Mouse (Mus musculus) stomach, postnatal 0 days (tissue): ENCODE results near the gene Asb18. TPM values are rescaled to one million over a fixed set of nuclear protein-coding genes. Genes with fewer than 3 reads are reported as not detected.

Experiments used
- ATAC-seq: fragments of 200-750 bp; cut with Nextera tagmentation; 2 replicates; pipeline ENCODE4 v1.8.0; 2017; ENCODE audit not compliant: low FRiP score, low TSS enrichment
- DNase-seq: peaks from one replicate; pipeline ENCODE4 v3.0.0-alpha.2; 2016; ENCODE audit warnings: low spot score
- H3K27ac ChIP-seq: fragments of 300-500 bp; sonication (generic); replicated peaks from 2 replicates; pipeline ENCODE4 v1.5.1; 2014; ENCODE audit warnings: mild to moderate bottlenecking, control low read depth
- H3K27me3 ChIP-seq: fragments of 300-500 bp; sonication (generic); 2 replicates; pipeline ENCODE4 v1.6.1; 2014; ENCODE audit warnings: low read length; ENCODE audit not compliant: control insufficient read depth, insufficient read depth
- H3K36me3 ChIP-seq: fragments of 300-500 bp; sonication (generic); 2 replicates; pipeline ENCODE4 v1.6.1; 2014; ENCODE audit warnings: low read length, mixed read lengths; ENCODE audit not compliant: control insufficient read depth, insufficient read depth
- H3K4me1 ChIP-seq: fragments of 300-500 bp; sonication (generic); replicated peaks from 2 replicates; pipeline ENCODE4 v1.6.1; 2014; ENCODE audit warnings: antibody characterized with exemption; ENCODE audit not compliant: control insufficient read depth, insufficient read depth
- H3K4me2 ChIP-seq: fragments of 300-500 bp; sonication (generic); replicated peaks from 2 replicates; pipeline ENCODE4 v1.6.1; 2014; ENCODE audit warnings: low read depth, mild to moderate bottlenecking, control low read depth, moderate library complexity
- H3K4me3 ChIP-seq: fragments of 300-500 bp; sonication (generic); 2 replicates; pipeline ENCODE4 v1.5.1; 2014; ENCODE audit warnings: low read depth, low read length, control low read depth
- H3K9ac ChIP-seq: fragments of 300-500 bp; sonication (generic); 2 replicates; pipeline ENCODE4 v1.6.1; 2014; ENCODE audit warnings: mild to moderate bottlenecking, low read length, control low read depth, mixed read lengths
- H3K9me3 ChIP-seq: fragments of 300-500 bp; sonication (generic); 2 replicates; pipeline ENCODE4 v1.6.1; 2016; ENCODE audit warnings: low read length; ENCODE audit not compliant: control insufficient read depth
- CTCF ChIP-seq: IDR thresholded peaks from 2 replicates; pipeline ENCODE4 v1.5.1; 2016; ENCODE audit warnings: antibody characterized with exemption, low read depth, mild to moderate bottlenecking, moderate library complexity
- EP300 ChIP-seq: optimal IDR thresholded peaks from 2 replicates; pipeline ENCODE3; 2016; ENCODE audit warnings: antibody characterized with exemption
- WGBS: fragments of 180-500 bp; shearing (Covaris S2); extraction: QIAGEN DNeasy Blood & Tissue Kit; methylation state at CpG from one replicate; pipeline ENCODE4 v1.1.7; 2014; 5-methylcytosine and 5-hydroxymethylcytosine counted together
- polyA plus RNA-seq: library from polyadenylated mRNA; unstranded; fragments of >200 nt; fragmentation: Nextera tagmentation; extraction: Ambion mirVana; gene quantifications from 2 replicates; pipeline ENCODE4 v1.2.1, GENCODE M21; 2015

Asb18 gene
- polyA plus RNA-seq, 1 experiment from 2014 or later, result not detected

GRCm38 (mm10) chr1:89998696-89999095 lies 15.8 kb downstream of the Asb18 start:
- H3K27me3 ChIP-seq, result 0 out of 2 replicates have a peak, but pooled peaks cover 2% of the 10 kb centered on the region

GRCm38 (mm10) chr1:89998076-89998475 lies 16.4 kb downstream of the Asb18 start:
- ATAC-seq (no peak; the same call in 1 of the 2 replicates), DNase-seq (no peak)
- WGBS, result 31% methylated on average over 7 of the region's 7 CpGs
- Histone ChIP-seq H3K4me1 (no peaks in the 10 kb centered on the region), H3K27ac (no peak overlapping the region), H3K27me3 (peaks cover 5% of the 10 kb centered on the region; the same call in 1 of the 2 replicates), H3K9me3 (no peaks in the 10 kb centered on the region), H3K36me3 (no peaks in the 10 kb centered on the region), H3K4me3 (no peak overlapping the region), H3K9ac (no peak overlapping the region), H3K4me2 (no peak overlapping the region)
- no peak for TF ChIP-seq CTCF
- no peak for TF ChIP-seq EP300

More at GRCm38 (mm10) chr1:89998696-89999095, 15.8 kb downstream of the Asb18 start:
- no peaks in the 10 kb centered on the region for H3K9me3 ChIP-seq
- H3K9ac ChIP-seq, result no peak overlapping the region
- H3K4me1 ChIP-seq, result no peaks in the 10 kb centered on the region
- DNase-seq (no peak), ATAC-seq (no peak)
- no peak overlapping the region for H3K4me3 ChIP-seq
- no peaks in the 10 kb centered on the region for H3K36me3 ChIP-seq
- 69% methylated on average over 2 of the region's 2 CpGs for whole genome bisulfite sequencing
- TF ChIP-seq EP300 (no peak), CTCF (no peak)
- no peak overlapping the region for H3K4me2 ChIP-seq
- H3K27ac ChIP-seq, result no peak overlapping the region

- 7% methylated on average over 25 of the region's 25 CpGs for WGBS
- TF ChIP-seq CTCF (no peak), EP300 (no peak)
- Histone ChIP-seq H3K4me2 (no peak overlapping the region), H3K9me3 (no peaks in the 10 kb centered on the region), H3K36me3 (no peaks in the 10 kb centered on the region), H3K4me1 (no peaks in the 10 kb centered on the region), H3K27ac (no peak overlapping the region), H3K9ac (no peak overlapping the region), H3K4me3 (no peak overlapping the region), H3K27me3 (peaks cover 7% of the 10 kb centered on the region; the same call in 1 of the 2 replicates)
- ATAC-seq (no peak), DNase-seq (no peak)
These were observed 22.2 kb downstream of the Asb18 start for GRCm38 (mm10) chr1:89992256-89992655.

- H3K4me3 ChIP-seq, result no peak overlapping the region
- no peaks in the 10 kb centered on the region for H3K9me3 ChIP-seq
- no peak for TF ChIP-seq CTCF
- TF ChIP-seq EP300, result no peak
- ATAC-seq, result no peak
- 89% methylated on average over 8 of the region's 8 CpGs for WGBS
- H3K36me3 ChIP-seq, result no peaks in the 10 kb centered on the region
- no peak overlapping the region for H3K4me2 ChIP-seq
- no peak for DNase-seq
- H3K9ac ChIP-seq, result no peak overlapping the region
- H3K27ac ChIP-seq, result no peak overlapping the region
- H3K4me1 ChIP-seq, result no peaks in the 10 kb centered on the region
- no peaks in the 10 kb centered on the region for H3K27me3 ChIP-seq
These were observed 37.2 kb downstream of the Asb18 start for GRCm38 (mm10) chr1:89977261-89977660.

- Histone ChIP-seq H3K4me1 (no peaks in the 10 kb centered on the region), H3K27ac (no peak overlapping the region), H3K9me3 (no peaks in the 10 kb centered on the region), H3K4me3 (no peak overlapping the region), H3K9ac (no peak overlapping the region), H3K27me3 (no peaks in the 10 kb centered on the region), H3K36me3 (no peaks in the 10 kb centered on the region), H3K4me2 (no peak overlapping the region)
- TF ChIP-seq CTCF (no peak), EP300 (no peak)
- WGBS, result 74% methylated on average over 8 of the region's 8 CpGs
- DNase-seq (no peak), ATAC-seq (no peak)
These were observed 38.1 kb downstream of the Asb18 start for GRCm38 (mm10) chr1:89976411-89976810.

GRCm38 (mm10) chr1:89974541-89974940 lies 39.9 kb downstream of the Asb18 start:
- no peaks in the 10 kb centered on the region for H3K36me3 ChIP-seq
- H3K4me3 ChIP-seq, result no peak overlapping the region
- no peaks in the 10 kb centered on the region for H3K4me1 ChIP-seq
- no peak overlapping the region for H3K9ac ChIP-seq
- H3K27ac ChIP-seq, result no peak overlapping the region
- DNase-seq (no peak), ATAC-seq (no peak)
- no peaks in the 10 kb centered on the region for H3K9me3 ChIP-seq
- H3K27me3 ChIP-seq, result peaks cover under 1% of the 10 kb centered on the region; the same call in 1 of the 2 replicates
- H3K4me2 ChIP-seq, result no peak overlapping the region
- TF ChIP-seq CTCF (no peak), EP300 (no peak)
- WGBS, result 77% methylated on average over 7 of the region's 8 CpGs
